Mouse (Mus musculus) bone marrow macrophage, adult 2 months (primary cell): ENCODE measurements around the gene Tmx1.

Source experiments
- CTCF ChIP-seq: IDR thresholded peaks from 2 replicates; pipeline ENCODE4 v1.5.1; 2012; ENCODE audit warnings: low read depth, mild to moderate bottlenecking, low read length, moderate library complexity
- POLR2A ChIP-seq: IDR thresholded peaks from 2 replicates; pipeline ENCODE4 v1.6.1; 2012; ENCODE audit warnings: mild to moderate bottlenecking, low read depth, low read length, borderline replicate concordance

- TF ChIP-seq POLR2A (no peak), CTCF (no peak)
These were observed 24.8 kb downstream of the Tmx1 start for GRCm38 (mm10) chr12:70477593-70478287.
